Mouse (Mus musculus): ENCODE data around the gene Tbxas1. TPM values are rescaled to one million over a fixed set of nuclear protein-coding genes. Genes with fewer than 3 reads are reported as not detected.
A peak's percentile ranks its signal among the peaks of the same experiment; 100 is the strongest.

Tbxas1 gene
- polyA plus RNA-seq, 1 experiment from 2014 or later = 2.0 TPM

DNA sequence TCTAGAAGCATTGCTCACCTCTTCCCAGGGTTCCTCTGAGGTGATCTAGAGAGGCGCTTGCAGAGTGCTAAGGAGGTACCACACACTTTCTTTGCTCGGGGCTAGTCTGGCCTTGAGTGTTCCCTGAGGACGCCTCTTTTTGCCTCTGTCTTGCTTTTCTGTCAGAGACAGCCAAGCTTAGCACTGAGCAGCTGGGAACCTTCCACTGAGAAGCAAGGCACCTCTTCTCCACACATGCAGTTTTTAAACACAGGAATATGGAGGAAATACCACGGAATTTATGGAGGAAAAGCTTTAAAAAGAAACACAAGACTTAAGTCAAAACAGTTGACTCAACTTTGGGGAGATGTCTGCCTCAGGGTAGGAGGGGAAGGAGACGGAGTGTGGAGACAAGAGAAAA, 40.6 kb downstream of the Tbxas1 start:
- TF ChIP-seq CTCF (IDR thresholded peaks at IDR 0.05; ENCODE audit: low read depth) (no peak), EP300 (optimal IDR thresholded peaks at IDR 0.05) (no peak)
- no peaks in the 10 kb centered on the region for H3K27me3 ChIP-seq (ENCODE audit: control insufficient read depth, insufficient read depth, low read length)
- no peak for DNase-seq (ENCODE audit: low spot score)
- no peak overlapping the region for H3K4me2 ChIP-seq (replicated peaks; ENCODE audit: low read depth)
- no peaks in the 10 kb centered on the region; the same call in 1 of the 2 replicates for H3K4me1 ChIP-seq (replicated peaks; ENCODE audit: control insufficient read depth, insufficient read depth)
- no peak overlapping the region for H3K4me3 ChIP-seq (ENCODE audit: low read depth, low read length)
- no peaks in the 10 kb centered on the region for H3K9me3 ChIP-seq (ENCODE audit: control insufficient read depth, low read length)
- ATAC-seq (ENCODE audit: low FRiP score, low TSS enrichment) = no peak
- WGBS = 58% methylated on average over 5 of the region's 5 CpGs
- H3K27ac ChIP-seq (replicated peaks) = no peak overlapping the region
- no peak overlapping the region for H3K9ac ChIP-seq (ENCODE audit: low read length)
- H3K36me3 ChIP-seq (ENCODE audit: control insufficient read depth, insufficient read depth, low read length) = no peaks in the 10 kb centered on the region

DNA sequence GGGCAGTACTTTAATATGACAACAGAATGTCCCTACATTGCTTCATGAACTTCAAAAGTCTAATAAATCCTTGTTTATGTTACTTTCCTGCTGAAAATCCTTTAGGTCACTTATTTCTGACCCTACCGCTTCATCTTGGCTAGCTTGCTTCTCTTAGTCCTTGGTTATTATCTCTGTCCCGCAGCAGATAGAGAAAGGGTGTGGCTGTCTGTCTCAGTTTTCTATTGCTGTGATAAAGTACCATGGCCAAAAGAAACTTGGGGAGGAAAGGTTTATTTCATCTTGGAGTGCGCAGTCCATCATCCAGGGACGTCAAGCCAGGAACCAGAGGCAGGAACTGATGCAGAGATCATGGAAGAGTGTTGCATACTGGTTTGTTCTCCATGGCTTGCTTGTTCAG, 41.4 kb downstream of the Tbxas1 start:
- no peaks in the 10 kb centered on the region for H3K36me3 ChIP-seq (ENCODE audit: control insufficient read depth, insufficient read depth, low read length)
- no peak overlapping the region for H3K4me3 ChIP-seq (ENCODE audit: low read depth, low read length)
- ATAC-seq (ENCODE audit: low FRiP score, low TSS enrichment) (no peak), DNase-seq (ENCODE audit: low spot score) (no peak)
- WGBS = 57% methylated on average over 4 of the region's 4 CpGs
- H3K4me2 ChIP-seq (replicated peaks; ENCODE audit: low read depth) = no peak overlapping the region
- TF ChIP-seq CTCF (IDR thresholded peaks at IDR 0.05; ENCODE audit: low read depth) (no peak), EP300 (optimal IDR thresholded peaks at IDR 0.05) (no peak)
- no peaks in the 10 kb centered on the region for H3K9me3 ChIP-seq (ENCODE audit: control insufficient read depth, low read length)
- no peaks in the 10 kb centered on the region; the same call in 1 of the 2 replicates for H3K4me1 ChIP-seq (replicated peaks; ENCODE audit: control insufficient read depth, insufficient read depth)
- H3K27me3 ChIP-seq (ENCODE audit: control insufficient read depth, insufficient read depth, low read length) = no peaks in the 10 kb centered on the region
- H3K27ac ChIP-seq (replicated peaks) = no peak overlapping the region
- no peak overlapping the region for H3K9ac ChIP-seq (ENCODE audit: low read length)

DNA sequence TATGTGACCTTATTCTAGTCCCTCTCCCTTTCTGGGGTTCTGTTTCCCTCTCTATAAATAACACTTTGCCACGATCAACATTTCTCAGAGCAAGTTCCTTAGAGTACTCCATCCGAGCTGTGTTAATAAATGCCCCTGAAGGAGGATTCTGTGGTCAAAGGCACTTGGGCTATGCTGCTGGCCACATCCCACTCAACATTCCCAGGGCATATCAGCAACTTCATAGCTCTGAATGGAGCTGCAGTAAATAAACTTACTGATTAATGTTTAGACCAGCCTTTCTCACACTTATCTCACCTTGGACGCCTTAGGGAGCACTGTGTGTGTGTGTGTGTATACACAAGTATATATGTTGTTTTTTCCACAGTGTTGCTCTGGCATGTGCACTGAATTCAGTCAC, 42.2 kb downstream of the Tbxas1 start:
- no peaks in the 10 kb centered on the region for H3K9me3 ChIP-seq (ENCODE audit: control insufficient read depth, low read length)
- ATAC-seq (ENCODE audit: low FRiP score, low TSS enrichment) = peak; percentile 30; the same call in 1 of the 2 replicates
- no peak overlapping the region for H3K4me2 ChIP-seq (replicated peaks; ENCODE audit: low read depth)
- no peaks in the 10 kb centered on the region for H3K27me3 ChIP-seq (ENCODE audit: control insufficient read depth, insufficient read depth, low read length)
- TF ChIP-seq CTCF (IDR thresholded peaks at IDR 0.05; ENCODE audit: low read depth) (no peak), EP300 (optimal IDR thresholded peaks at IDR 0.05) (no peak)
- H3K27ac ChIP-seq (replicated peaks) = peak overlapping the region; percentile 49
- H3K36me3 ChIP-seq (ENCODE audit: control insufficient read depth, insufficient read depth, low read length) = no peaks in the 10 kb centered on the region
- H3K9ac ChIP-seq (ENCODE audit: low read length) = no peak overlapping the region
- DNase-seq (ENCODE audit: low spot score) = no peak
- no peak overlapping the region for H3K4me3 ChIP-seq (ENCODE audit: low read depth, low read length)
- 39% methylated on average over 3 of the region's 3 CpGs for WGBS
- no peaks in the 10 kb centered on the region for H3K4me1 ChIP-seq (replicated peaks; ENCODE audit: control insufficient read depth, insufficient read depth)

DNA sequence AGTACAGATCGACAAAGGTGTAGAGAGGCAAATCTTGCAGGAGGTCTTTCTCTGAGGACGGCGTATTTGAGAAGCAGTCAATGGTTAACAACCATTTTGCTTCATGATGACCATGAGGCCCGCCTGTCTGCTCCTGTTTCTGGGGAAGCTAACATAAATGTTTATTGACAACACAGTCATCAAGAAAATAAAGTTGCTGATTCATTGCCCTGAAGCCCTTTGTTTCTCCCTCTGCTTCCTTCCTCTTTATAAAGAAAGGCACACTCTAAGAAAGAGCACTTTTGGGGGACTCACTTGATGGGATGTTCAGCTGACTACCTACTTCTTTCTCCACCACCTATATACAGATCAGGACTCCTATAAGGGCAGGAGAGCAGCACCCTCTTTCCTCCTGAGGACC, 43.5 kb downstream of the Tbxas1 start:
- H3K36me3 ChIP-seq (ENCODE audit: control insufficient read depth, insufficient read depth, low read length) = no peaks in the 10 kb centered on the region
- no peak for DNase-seq (ENCODE audit: low spot score)
- H3K9me3 ChIP-seq (ENCODE audit: control insufficient read depth, low read length) = no peaks in the 10 kb centered on the region
- no peak for TF ChIP-seq CTCF (IDR thresholded peaks at IDR 0.05; ENCODE audit: low read depth)
- H3K9ac ChIP-seq (ENCODE audit: low read length) = no peak overlapping the region
- peak overlapping the region; percentile 69 for H3K27ac ChIP-seq (replicated peaks)
- WGBS = 68% methylated on average over 4 of the region's 4 CpGs
- no peak overlapping the region for H3K4me3 ChIP-seq (ENCODE audit: low read depth, low read length)
- no peaks in the 10 kb centered on the region for H3K27me3 ChIP-seq (ENCODE audit: control insufficient read depth, insufficient read depth, low read length)
- no peaks in the 10 kb centered on the region for H3K4me1 ChIP-seq (replicated peaks; ENCODE audit: control insufficient read depth, insufficient read depth)
- no peak for ATAC-seq (ENCODE audit: low FRiP score, low TSS enrichment)
- 0 out of 2 replicates have a peak overlapping the region, but pooled peaks have one; percentile 5 for H3K4me2 ChIP-seq (replicated peaks; ENCODE audit: low read depth)

DNA sequence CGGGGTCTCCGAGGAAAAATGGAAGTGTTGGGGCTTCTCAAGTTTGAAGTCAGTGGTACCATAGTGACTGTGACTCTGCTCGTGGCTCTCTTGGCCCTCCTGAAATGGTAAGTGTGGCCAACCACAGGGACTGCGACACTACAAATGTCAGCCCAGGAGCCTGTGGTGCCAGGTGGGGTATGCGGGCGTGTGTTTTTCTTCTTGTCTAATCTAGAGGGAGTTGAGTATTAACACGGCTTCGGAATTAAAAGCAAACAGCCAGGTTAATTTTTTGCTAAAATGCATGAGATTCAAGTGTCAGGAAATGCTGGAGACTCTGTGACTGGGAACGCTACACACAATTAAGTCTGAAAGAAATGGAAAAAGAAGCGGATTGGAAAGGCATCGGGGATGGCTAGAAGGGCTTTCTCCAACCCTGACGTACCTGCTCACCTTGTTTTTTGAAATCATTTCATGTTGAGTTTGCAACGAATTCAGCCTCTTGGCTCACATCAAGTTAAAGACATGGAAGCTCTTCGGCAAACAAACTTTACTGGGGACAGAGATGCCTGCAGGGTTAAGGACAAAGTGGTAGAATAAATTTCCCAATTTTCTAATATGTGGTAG, 44.0 kb downstream of the Tbxas1 start:
- Histone ChIP-seq H3K4me1 (replicated peaks; ENCODE audit: control insufficient read depth, insufficient read depth) (no peaks in the 10 kb centered on the region), H3K9me3 (ENCODE audit: control insufficient read depth, low read length) (no peaks in the 10 kb centered on the region), H3K36me3 (ENCODE audit: control insufficient read depth, insufficient read depth, low read length) (no peaks in the 10 kb centered on the region), H3K9ac (ENCODE audit: low read length) (no peak overlapping the region), H3K4me2 (replicated peaks; ENCODE audit: low read depth) (0 out of 2 replicates have a peak overlapping the region, but pooled peaks have one; percentile 5), H3K27me3 (ENCODE audit: control insufficient read depth, insufficient read depth, low read length) (no peaks in the 10 kb centered on the region), H3K27ac (replicated peaks) (peak overlapping the region; percentile 69), H3K4me3 (ENCODE audit: low read depth, low read length) (no peak overlapping the region)
- ATAC-seq (ENCODE audit: low FRiP score, low TSS enrichment) (0 out of 2 replicates have a peak, but pooled peaks have one; percentile 28), DNase-seq (ENCODE audit: low spot score) (peak; percentile 64)
- TF ChIP-seq EP300 (optimal IDR thresholded peaks at IDR 0.05) (no peak), CTCF (IDR thresholded peaks at IDR 0.05; ENCODE audit: low read depth) (no peak)
- 53% methylated on average over 14 of the region's 14 CpGs for WGBS

DNA sequence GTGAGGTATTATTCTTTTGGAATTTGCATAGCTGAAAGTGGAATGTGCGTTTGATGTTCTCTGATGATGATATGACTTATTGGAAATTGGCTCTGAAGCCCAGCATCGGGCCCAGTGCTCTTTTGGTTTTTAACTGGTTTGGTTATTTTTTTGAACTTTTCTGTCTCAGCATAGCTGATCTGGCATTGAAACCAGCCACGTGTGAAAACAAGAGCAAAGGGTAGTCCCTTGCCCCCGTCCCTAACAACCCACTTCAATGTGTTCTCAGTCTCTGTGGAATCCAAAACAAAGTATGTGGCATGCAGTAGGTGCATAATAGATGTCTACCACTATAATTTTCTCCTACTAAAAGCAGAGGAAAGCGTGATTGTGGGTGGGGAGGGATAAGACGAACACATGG, 44.9 kb downstream of the Tbxas1 start:
- no peak overlapping the region for H3K27ac ChIP-seq (replicated peaks)
- TF ChIP-seq EP300 (optimal IDR thresholded peaks at IDR 0.05) (no peak), CTCF (IDR thresholded peaks at IDR 0.05; ENCODE audit: low read depth) (no peak)
- no peak overlapping the region for H3K4me3 ChIP-seq (ENCODE audit: low read depth, low read length)
- no peaks in the 10 kb centered on the region for H3K27me3 ChIP-seq (ENCODE audit: control insufficient read depth, insufficient read depth, low read length)
- no peak for DNase-seq (ENCODE audit: low spot score)
- ATAC-seq (ENCODE audit: low FRiP score, low TSS enrichment) = no peak
- H3K9me3 ChIP-seq (ENCODE audit: control insufficient read depth, low read length) = no peaks in the 10 kb centered on the region
- 75% methylated on average over 6 of the region's 6 CpGs for WGBS
- no peaks in the 10 kb centered on the region for H3K4me1 ChIP-seq (replicated peaks; ENCODE audit: control insufficient read depth, insufficient read depth)
- no peak overlapping the region for H3K4me2 ChIP-seq (replicated peaks; ENCODE audit: low read depth)
- H3K36me3 ChIP-seq (ENCODE audit: control insufficient read depth, insufficient read depth, low read length) = no peaks in the 10 kb centered on the region
- H3K9ac ChIP-seq (ENCODE audit: low read length) = no peak overlapping the region
